Mouse (Mus musculus): ENCODE data around the gene Plpp6.
A peak's percentile ranks its signal among the peaks of the same experiment; 100 is the strongest.
"Not testable (repeated sequence)": the region's sequence is repeated elsewhere in the genome, so short reads cannot be mapped to it uniquely, and the experiment has no call there.

Gene Plpp6

GRCm38 (mm10) chr19:28989515-28989914 is 25.8 kb downstream of the Plpp6 start:
- no peak for DNase-seq (ENCODE audit: low spot score)

GRCm38 (mm10) chr19:28990194-28990589 is 26.4 kb downstream of the Plpp6 start, which contains the start of gene Cdc37l1:
Cdc37l1 (plus strand) TSS chr19:28990352.
- peak; percentile 95 for DNase-seq (ENCODE audit: low spot score)

- DNase-seq (ENCODE audit: low spot score), result no peak
Measured at GRCm38 (mm10) chr19:28990590-28991221, 27.0 kb downstream of the Plpp6 start.

GRCm38 (mm10) chr19:28991391-28991790 is 27.6 kb downstream of the Plpp6 start:
- no peak for DNase-seq (ENCODE audit: low spot score)

- DNase-seq (ENCODE audit: low spot score), result no peak
Measured at GRCm38 (mm10) chr19:28994870-28995269, 31.1 kb downstream of the Plpp6 start.

GRCm38 (mm10) chr19:28995366-28995765 is 31.6 kb downstream of the Plpp6 start:
- no peak for DNase-seq (ENCODE audit: low spot score)

GRCm38 (mm10) chr19:28997976-28998630 is 34.4 kb downstream of the Plpp6 start:
- DNase-seq (ENCODE audit: low spot score), result no peak

GRCm38 (mm10) chr19:29000321-29000720 is 36.6 kb downstream of the Plpp6 start:
- not testable (repeated sequence) for DNase-seq (ENCODE audit: low spot score)

GRCm38 (mm10) chr19:29008069-29008706 is 44.4 kb downstream of the Plpp6 start:
- DNase-seq (ENCODE audit: low spot score), result no peak

- DNase-seq (ENCODE audit: low spot score), result no peak
Measured at GRCm38 (mm10) chr19:29009046-29009445, 45.3 kb downstream of the Plpp6 start.

- no peak for DNase-seq (ENCODE audit: low spot score)
Measured at GRCm38 (mm10) chr19:29011355-29011990, 47.7 kb downstream of the Plpp6 start.

GRCm38 (mm10) chr19:29014466-29015055 is 50.8 kb downstream of the Plpp6 start:
- no peak for DNase-seq (ENCODE audit: low spot score)

- DNase-seq (ENCODE audit: low spot score), result no peak
Measured at GRCm38 (mm10) chr19:29015410-29016203, 51.9 kb downstream of the Plpp6 start.

GRCm38 (mm10) chr19:29016204-29016765 is 52.5 kb downstream of the Plpp6 start:
- no peak for DNase-seq (ENCODE audit: low spot score)
